Mouse (Mus musculus) ES-E14 (cell line): ENCODE measurements at regions not wholly inside any gene's neighbourhood (a gene's known extent, or its start where the extent isn't known, plus 50 kb on each side); places are given as distances from the start of the nearest gene placed in this dataset.
A peak's percentile ranks its signal among the peaks of the same experiment; 100 is the strongest.

ENCODE experiments used
- DNase-seq: peaks from one replicate; pipeline ENCODE4 v3.0.0-alpha.2; 2013; ENCODE audit warnings: low read depth, low spot score
- H3K27ac ChIP-seq: 2 replicates; pipeline ENCODE4 v1.5.1; 2012; ENCODE audit warnings: low read depth, mild to moderate bottlenecking, low read length, moderate library complexity, mixed read lengths; ENCODE audit not compliant: poor library complexity, insufficient read depth, severe bottlenecking
- H3K36me3 ChIP-seq: 2 replicates; pipeline ENCODE4 v1.6.1; 2012; ENCODE audit warnings: mild to moderate bottlenecking, low read length, moderate library complexity, mixed read lengths; ENCODE audit not compliant: control insufficient read depth, poor library complexity, insufficient read depth, severe bottlenecking
- H3K4me1 ChIP-seq, 2 experiments: fragments of 150-350 bp in 1 of 2; sonication (generic) in 1 of 2; 2 replicates each; pipeline ENCODE4 v1.6.1; 2012; ENCODE audit warnings: low read length in 2 of 2, mild to moderate bottlenecking in 1 of 2, mixed read lengths in 1 of 2; ENCODE audit not compliant: control insufficient read depth in 2 of 2, insufficient read depth in 2 of 2, poor library complexity in 1 of 2
- H3K4me3 ChIP-seq, 2 experiments: fragments of 150-350 bp in 1 of 2; sonication (generic) in 1 of 2; 2 replicates each; pipeline ENCODE4 v1.5.1; 2012; ENCODE audit warnings: low read length in 2 of 2, low read depth in 1 of 2, mild to moderate bottlenecking in 1 of 2, mixed read lengths in 1 of 2; ENCODE audit not compliant: insufficient read depth in 1 of 2, poor library complexity in 1 of 2, severe bottlenecking in 1 of 2
- H3K9ac ChIP-seq: 2 replicates; pipeline ENCODE4 v1.6.1; 2012; ENCODE audit warnings: low read depth, mild to moderate bottlenecking, low read length, mixed read lengths; ENCODE audit not compliant: poor library complexity, insufficient read depth, severe bottlenecking
- H3K9me3 ChIP-seq: fragments of 150-350 bp; sonication (generic); 2 replicates; pipeline ENCODE4 v1.6.1; 2012; ENCODE audit warnings: low read depth, mild to moderate bottlenecking, low read length; ENCODE audit not compliant: control insufficient read depth, insufficient read depth
- CHD2 ChIP-seq: IDR thresholded peaks from 2 replicates; pipeline ENCODE4 v1.6.1; 2014; ENCODE audit warnings: mild to moderate bottlenecking, low read depth, low read length, inconsistent platforms
- HCFC1 ChIP-seq: IDR thresholded peaks from 2 replicates; pipeline ENCODE4 v1.6.1; 2012; ENCODE audit warnings: low read length, inconsistent platforms, borderline replicate concordance; ENCODE audit not compliant: insufficient read depth
- MAFK ChIP-seq: IDR thresholded peaks from 2 replicates; pipeline ENCODE4 v1.6.1; 2014; ENCODE audit warnings: mild to moderate bottlenecking, low read depth, low read length, inconsistent platforms; ENCODE audit not compliant: insufficient read depth
- ZC3H11A ChIP-seq: IDR thresholded peaks from 2 replicates; pipeline ENCODE4 v1.6.1; 2012; ENCODE audit warnings: low read depth, mild to moderate bottlenecking, inconsistent platforms, low read length, borderline replicate concordance
- ZNF384 ChIP-seq: IDR thresholded peaks from 2 replicates; pipeline ENCODE4 v1.6.1; 2012; ENCODE audit warnings: low read depth, low read length, inconsistent platforms
- in situ Hi-C, 2 experiments: fragments of 600-800 bp; cut with MboI; formaldehyde crosslinking; loops; one replicate each; pipeline ENCODE4 v1.15.1; 2025; ENCODE audit warnings: low sequenced_read_pairs in 2 of 2, inconsistent platforms in 1 of 2; ENCODE audit not compliant: unreplicated experiment in 2 of 2

GRCm38 (mm10) chr1:69447276-69447675 lies 239.8 kb downstream of the Ikzf2 start:
- TF ChIP-seq HCFC1, result no peak
- no peak for TF ChIP-seq CHD2
- no peak for TF ChIP-seq ZC3H11A
- TF ChIP-seq MAFK, result no peak
- TF ChIP-seq ZNF384, result no peak
- H3K9me3 ChIP-seq, result no peaks in the 10 kb centered on the region
- in situ Hi-C loops, result no loop called here
- no peak for DNase-seq
- no peak overlapping the region for H3K4me3 ChIP-seq
- no peaks in the 10 kb centered on the region for H3K4me1 ChIP-seq
- no peak overlapping the region for H3K9ac ChIP-seq
- H3K36me3 ChIP-seq, result no peaks in the 10 kb centered on the region
- H3K27ac ChIP-seq, result no peak overlapping the region

GRCm38 (mm10) chr1:69444722-69445121 lies 242.3 kb downstream of the Ikzf2 start:
- no peak for DNase-seq
- no peaks in the 10 kb centered on the region for H3K4me1 ChIP-seq
- no peak overlapping the region for H3K27ac ChIP-seq
- no peak overlapping the region for H3K9ac ChIP-seq
- in situ Hi-C loops, result no loop called here
- no peaks in the 10 kb centered on the region for H3K36me3 ChIP-seq
- TF ChIP-seq HCFC1, result no peak
- no peak for TF ChIP-seq MAFK
- no peak for TF ChIP-seq ZNF384
- no peak for TF ChIP-seq ZC3H11A
- TF ChIP-seq CHD2, result no peak
- H3K9me3 ChIP-seq, result no peaks in the 10 kb centered on the region
- no peak overlapping the region for H3K4me3 ChIP-seq

- Histone ChIP-seq H3K9ac (no peak overlapping the region), H3K27ac (no peak overlapping the region), H3K9me3 (no peaks in the 10 kb centered on the region), H3K4me3 (no peak overlapping the region), H3K4me1 (no peaks in the 10 kb centered on the region), H3K36me3 (no peaks in the 10 kb centered on the region)
- no peak for DNase-seq
- in situ Hi-C loops, result no loop called here
- no peak for TF ChIP-seq ZC3H11A
- TF ChIP-seq CHD2, result no peak
- TF ChIP-seq MAFK, result no peak
- no peak for TF ChIP-seq ZNF384
- TF ChIP-seq HCFC1, result no peak
These were observed 243.6 kb downstream of the Ikzf2 start for GRCm38 (mm10) chr1:69443466-69443865.

- in situ Hi-C loops, result no loop called here
- Histone ChIP-seq H3K4me3 (no peak overlapping the region), H3K27ac (peak overlapping the region; percentile 7; the same call in 1 of the 2 replicates), H3K4me1 (no peaks in the 10 kb centered on the region), H3K36me3 (no peaks in the 10 kb centered on the region), H3K9me3 (no peaks in the 10 kb centered on the region), H3K9ac (no peak overlapping the region)
- TF ChIP-seq CHD2, result no peak
- TF ChIP-seq HCFC1, result no peak
- TF ChIP-seq ZNF384, result no peak
- TF ChIP-seq MAFK, result no peak
- TF ChIP-seq ZC3H11A, result no peak
- no peak for DNase-seq
These were observed 246.3 kb downstream of the Ikzf2 start for GRCm38 (mm10) chr1:69440564-69441334.
